Mouse (Mus musculus) cerebellum, adult 11-12 months (tissue): ENCODE measurements around the gene Kcnj6.
"Not testable (repeated sequence)": the region's sequence is repeated elsewhere in the genome, so short reads cannot be mapped to it uniquely, and the experiment has no call there.

ENCODE experiments used
- DNase-seq: peaks from one replicate; pipeline ENCODE4 v3.0.0; 2022

Kcnj6 gene

GRCm38 (mm10) chr16:94845996-94846395 is 151.5 kb downstream of the Kcnj6 start:
- no peak for DNase-seq

DNA sequence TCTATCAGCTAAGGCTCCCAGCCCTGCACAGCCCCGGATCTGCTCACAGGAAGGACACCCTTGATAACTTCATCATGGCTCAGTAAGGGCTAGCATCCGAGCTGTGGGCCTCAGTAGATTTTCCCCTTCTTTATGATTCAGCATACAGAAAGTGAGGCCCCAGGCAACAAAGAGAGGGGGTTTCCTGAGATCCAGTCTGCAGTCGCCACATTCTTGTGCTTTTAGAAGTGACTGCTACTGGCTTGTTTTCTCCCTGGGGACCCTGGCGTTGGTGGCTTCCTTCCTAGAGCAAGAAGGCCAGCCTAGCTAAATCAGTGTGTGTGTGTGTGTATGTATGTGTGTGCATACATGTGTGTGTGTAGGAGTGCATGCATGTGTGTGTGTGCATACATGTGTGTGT is 152.7 kb downstream of the Kcnj6 start:
- no peak for DNase-seq

GRCm38 (mm10) chr16:94839398-94839797 is 158.1 kb downstream of the Kcnj6 start:
- DNase-seq, result no peak

GRCm38 (mm10) chr16:94837881-94838280 is 159.6 kb downstream of the Kcnj6 start:
- DNase-seq, result no peak

DNA sequence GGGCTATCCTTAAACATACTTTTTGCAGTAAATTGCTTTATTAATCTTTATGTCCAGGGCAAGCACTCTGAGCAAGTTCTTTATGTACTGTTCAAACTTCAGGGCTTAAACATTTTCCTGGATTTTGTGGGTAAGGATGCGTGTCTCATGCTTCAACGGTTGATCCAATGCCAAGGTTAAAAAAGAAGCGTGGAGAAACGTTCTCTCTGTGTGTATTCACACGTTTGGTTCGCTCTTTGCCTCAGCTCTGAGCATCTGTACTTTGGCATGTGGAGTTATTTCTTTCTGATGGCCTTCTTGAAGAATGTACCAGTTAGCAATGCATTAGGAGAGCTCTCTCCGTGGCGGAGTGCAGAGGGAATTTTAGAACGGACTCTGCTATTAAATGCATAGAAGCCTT is 163.0 kb downstream of the Kcnj6 start:
- no peak for DNase-seq

DNA sequence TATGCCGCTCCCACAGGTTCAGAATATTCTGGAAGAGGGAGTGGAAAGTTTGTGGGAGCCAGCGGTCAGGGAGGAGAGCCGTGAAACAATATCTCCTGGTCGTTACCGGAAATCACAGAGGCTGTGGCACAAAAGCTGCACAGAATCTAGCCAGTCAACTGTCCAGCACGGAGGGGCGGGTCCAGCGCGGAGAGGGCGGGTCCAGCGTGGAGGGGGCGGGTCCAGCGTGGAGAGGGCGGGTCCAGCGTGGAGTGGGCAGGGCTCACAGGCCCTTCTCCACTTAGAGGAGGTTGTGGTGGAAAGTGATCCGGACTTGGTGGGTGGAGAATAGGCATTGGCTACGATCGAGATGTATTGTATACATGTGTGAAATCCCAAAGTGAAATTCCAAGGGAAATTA is 169.3 kb downstream of the Kcnj6 start:
- DNase-seq, result no peak

DNA sequence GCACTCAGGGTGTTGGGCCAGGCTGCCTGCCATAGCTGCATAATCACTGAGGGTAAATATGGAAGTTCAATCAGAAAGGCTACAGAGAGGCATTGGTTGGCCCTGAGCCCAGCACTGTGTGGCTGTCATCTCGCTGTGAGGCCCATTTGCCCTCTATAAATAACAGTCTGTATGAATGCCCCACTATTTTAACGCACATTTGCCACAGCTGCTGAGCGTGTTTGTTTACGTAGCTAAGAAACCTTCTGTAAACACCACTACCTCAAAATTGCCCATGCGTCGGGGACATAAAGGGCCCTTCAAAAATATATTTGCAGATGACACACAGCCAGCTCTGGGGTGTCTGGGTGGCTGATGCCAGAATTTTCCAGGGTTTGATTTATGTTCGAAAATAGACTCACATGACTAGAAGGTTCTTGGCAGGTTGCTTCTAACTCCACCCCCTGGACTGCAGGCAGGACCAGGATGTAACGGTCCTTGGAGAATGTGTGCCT is 170.4 kb downstream of the Kcnj6 start:
- DNase-seq, result peak; percentile 62

DNA sequence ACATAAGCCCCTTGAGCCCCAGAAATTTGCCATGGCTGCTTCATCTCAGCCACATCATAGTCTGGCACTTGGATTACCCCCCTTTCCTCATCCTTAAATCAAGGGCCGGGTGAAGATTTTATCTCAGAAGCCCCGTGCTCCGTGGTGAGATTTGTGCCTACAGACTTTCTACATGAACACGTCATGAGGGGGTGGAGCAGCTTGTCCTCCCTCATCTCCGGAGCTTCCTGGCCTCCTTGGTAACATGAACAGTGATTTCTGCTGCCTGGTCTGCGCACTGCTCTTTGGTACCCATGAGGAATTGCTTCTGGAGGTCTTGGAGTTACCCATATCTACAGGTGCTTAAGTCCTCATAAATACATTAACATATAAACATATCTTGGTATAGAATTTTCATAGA is 172.2 kb downstream of the Kcnj6 start:
- DNase-seq, result no peak

GRCm38 (mm10) chr16:94822611-94823010 is 174.9 kb downstream of the Kcnj6 start:
- DNase-seq, result no peak

GRCm38 (mm10) chr16:94821610-94822009 is 175.9 kb downstream of the Kcnj6 start:
- no peak for DNase-seq

DNA sequence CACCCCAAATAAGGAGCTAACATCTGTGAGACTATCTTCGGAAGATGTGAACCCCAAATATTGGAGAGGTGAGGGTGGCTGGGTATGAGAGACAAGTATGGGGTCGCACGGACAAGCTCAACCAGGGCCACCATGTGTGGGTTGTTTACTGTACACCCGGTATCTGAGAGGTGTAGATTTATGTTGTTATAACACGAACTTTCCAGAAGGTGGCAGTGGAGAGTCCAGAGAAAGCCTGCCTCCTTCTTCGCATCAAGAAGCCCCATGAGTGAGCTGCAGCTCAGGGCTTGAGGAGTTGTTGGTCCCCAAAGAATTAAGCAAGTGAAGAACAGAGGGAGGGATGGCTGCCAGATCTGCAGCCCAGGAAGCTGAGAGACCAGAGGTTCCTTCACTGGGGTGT is 181.1 kb downstream of the Kcnj6 start:
- DNase-seq, result peak; percentile 64

DNA sequence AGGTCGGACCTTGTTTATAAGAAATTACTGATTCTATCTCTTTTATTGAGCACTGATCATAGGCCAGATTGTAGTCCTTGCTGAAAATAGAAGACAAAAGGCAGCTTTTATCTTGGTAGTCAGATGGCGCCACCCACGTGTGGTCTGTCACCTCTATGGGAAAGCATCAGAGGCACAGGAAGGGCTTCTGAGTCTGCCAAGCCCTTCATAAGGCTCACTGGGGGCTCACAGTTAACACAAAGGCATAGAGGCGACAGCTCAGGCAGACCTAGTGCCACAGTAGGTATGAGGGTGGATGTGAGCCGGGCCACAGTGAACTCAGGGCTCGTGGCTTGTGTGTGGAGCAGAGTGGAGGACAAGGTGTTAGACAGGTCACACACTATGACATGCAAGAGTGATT is 181.6 kb downstream of the Kcnj6 start:
- peak; percentile 64 for DNase-seq

GRCm38 (mm10) chr16:94809286-94809685 is 188.2 kb downstream of the Kcnj6 start:
- DNase-seq, result not testable (repeated sequence)

- no peak for DNase-seq
These were observed 199.3 kb downstream of the Kcnj6 start for GRCm38 (mm10) chr16:94798241-94798640.

DNA sequence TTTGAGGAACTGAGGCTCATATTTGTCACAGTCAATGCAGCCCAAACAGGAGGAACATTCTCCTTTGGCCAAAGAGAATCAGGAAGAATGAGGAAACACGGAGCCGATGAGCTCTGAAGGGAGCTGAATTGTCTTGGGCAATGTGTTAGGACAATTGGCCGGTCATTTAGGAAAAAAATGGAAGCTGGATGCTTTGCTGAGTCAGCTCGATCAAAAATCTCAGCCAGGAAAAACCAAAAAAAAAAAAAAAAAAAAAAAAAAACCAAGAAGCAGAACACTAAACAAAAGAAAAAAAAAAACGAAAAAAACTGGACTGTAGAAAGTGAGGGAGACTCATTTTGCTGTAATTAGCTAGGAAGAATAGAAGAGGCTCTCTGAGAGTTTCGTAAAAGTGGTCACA is 200.1 kb downstream of the Kcnj6 start:
- no peak for DNase-seq

- DNase-seq, result no peak
These were observed 204.5 kb downstream of the Kcnj6 start for GRCm38 (mm10) chr16:94793041-94793440.

GRCm38 (mm10) chr16:94789958-94790357 is 207.5 kb downstream of the Kcnj6 start:
- DNase-seq, result peak; percentile 71

- no peak for DNase-seq
These were observed 208.8 kb downstream of the Kcnj6 start for GRCm38 (mm10) chr16:94788716-94789115.

- peak; percentile 73 for DNase-seq
These were observed 209.3 kb downstream of the Kcnj6 start for GRCm38 (mm10) chr16:94788165-94788564.

- DNase-seq, result no peak
These were observed 211.6 kb downstream of the Kcnj6 start for GRCm38 (mm10) chr16:94785873-94786272.

DNA sequence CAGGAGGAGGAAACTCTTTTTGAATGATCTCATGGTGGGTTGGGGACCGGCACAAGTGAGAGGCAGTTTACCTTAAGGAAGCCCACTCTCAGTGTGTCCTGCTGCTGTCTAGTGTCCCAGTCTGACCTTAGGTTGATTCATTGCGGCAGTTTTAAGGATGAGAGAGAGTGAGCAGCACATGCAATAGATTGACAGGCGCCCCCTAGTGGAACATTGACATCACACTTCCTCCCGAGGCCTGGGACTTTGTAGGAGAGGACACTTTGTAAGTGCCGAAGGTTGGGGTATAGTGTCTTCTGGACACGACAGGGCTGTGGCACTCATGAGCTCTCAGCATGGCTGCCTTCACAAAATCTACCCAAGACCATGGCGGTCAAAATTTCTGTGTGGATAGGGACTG is 213.8 kb downstream of the Kcnj6 start:
- DNase-seq, result no peak

DNA sequence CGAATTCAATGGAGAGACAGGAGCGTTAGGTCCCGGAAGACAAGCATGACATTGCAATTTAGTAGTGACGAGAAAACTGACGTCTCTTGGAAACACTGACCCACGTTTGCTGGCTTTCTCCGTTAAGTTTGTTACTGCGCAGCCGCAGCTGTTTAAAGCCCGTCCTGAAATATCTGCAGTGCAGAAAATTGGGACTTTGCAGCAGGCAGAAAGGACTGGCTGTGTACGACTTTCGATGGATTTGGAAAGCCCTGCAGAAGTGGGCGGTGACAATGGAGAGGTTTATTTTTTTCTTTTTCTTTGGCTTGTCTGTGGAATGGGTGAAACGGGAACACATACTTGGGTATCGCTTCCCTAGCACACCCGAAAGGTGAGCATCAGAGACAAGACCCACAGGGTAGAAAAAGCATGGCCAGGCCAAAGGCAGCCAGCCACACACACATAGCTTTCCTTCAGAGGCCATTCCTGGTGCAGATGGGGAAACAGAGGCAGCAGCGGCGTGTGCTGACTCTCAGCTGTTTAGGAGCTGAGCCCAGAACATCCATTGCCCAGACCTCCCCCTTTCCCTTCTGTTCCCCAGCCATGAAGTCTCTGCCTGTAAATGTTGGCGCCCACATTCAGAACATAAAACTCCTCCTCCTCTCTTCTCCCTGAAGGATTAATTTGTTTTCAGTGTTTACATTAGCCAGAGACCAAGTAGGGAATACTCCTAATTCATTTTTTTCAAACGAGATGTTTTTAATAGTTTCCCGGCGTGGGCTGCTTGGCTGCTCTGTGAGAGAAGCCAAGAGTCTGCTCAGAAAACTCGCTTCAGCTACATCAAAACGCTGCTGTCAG is 215.2 kb downstream of the Kcnj6 start:
- no peak for DNase-seq

- no peak for DNase-seq
These were observed 223.6 kb downstream of the Kcnj6 start for GRCm38 (mm10) chr16:94773928-94774327.

GRCm38 (mm10) chr16:94767606-94768005 is 229.9 kb downstream of the Kcnj6 start:
- no peak for DNase-seq

DNA sequence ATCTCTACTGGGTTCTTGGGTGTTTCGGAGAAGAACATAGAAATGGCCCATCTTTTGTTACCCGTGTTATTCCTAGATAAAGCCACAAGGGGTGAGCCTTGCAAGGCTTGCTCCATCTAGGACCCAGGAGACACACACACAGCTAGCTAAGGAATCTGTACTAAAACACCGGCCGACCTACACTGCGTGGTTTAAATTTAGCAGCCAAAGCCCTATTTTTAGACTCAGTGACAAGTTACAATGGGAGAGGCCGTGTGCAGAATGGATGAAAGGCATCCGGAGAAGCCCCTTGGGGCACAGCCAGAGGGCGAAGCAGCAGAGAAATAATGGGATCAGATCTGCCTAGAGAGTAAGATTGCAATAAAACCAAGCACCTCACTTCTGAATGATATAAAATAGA is 232.4 kb downstream of the Kcnj6 start:
- no peak for DNase-seq
